Mouse (Mus musculus) left cerebral cortex, adult 8-10 months (tissue): Measurements from ENCODE around the gene Serp1. TPM values are rescaled to one million over a fixed set of nuclear protein-coding genes. Genes with fewer than 3 reads are reported as not detected.

Source experiments
- DNase-seq, 2 experiments: peaks; one replicate each; pipeline ENCODE4 v3.0.0; 2022; ENCODE audit warnings: low spot score in 2 of 2
- total RNA-seq, 4 experiments: library from RNA; stranded (reverse); gene quantifications; 2 replicates each; pipeline ENCODE4 v1.2.4; 2022

Serp1 gene
- total RNA-seq: 10 to 100 TPM; 19.8 to 21.4 (median 20.5) TPM

DNA sequence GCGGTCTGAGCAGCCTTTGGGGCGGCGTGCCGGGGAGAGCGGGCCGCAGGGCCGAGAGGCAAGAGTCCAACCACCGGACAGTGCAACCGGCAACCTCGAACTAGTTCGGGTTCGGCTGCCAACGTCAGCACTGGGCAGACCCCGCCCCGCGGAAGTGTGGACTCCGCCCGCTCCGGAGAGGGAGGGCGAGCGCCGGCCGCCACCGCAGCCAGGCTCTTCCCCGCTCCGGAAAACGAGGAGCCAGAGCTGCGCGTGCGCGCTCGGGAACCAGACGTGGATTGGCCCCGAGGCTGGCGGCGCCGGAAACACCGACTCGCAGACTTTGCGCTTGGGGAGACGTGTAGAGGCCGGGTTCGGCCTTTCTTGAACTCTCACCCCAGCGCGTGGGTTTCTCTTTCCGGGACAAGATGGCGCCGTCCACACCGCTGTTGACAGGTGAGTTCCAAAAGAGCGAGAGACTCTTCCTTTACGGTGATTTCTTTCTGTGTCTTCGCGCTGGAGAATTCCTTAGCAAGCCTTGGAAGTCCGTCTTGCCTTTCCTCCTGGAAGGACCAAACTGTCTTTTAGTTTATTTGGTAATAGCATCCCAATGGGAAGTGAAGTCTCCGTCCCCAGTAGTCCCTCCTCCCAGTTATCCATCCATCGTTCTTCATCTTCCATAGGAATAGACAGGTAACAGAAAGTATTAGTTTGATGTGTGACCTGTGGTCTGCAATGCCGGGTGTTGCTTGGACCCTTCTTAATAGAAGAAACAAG is at the start of gene Serp1, which contains the start of gene Eif2a:
TSS of gene Serp1 (minus strand) at position 241 of the 756 bp plus-strand sequence.
TSS of gene Eif2a (plus strand) at position 170 of the 756 bp plus-strand sequence.
- DNase-seq: peak; percentile 96 to 98

DNA sequence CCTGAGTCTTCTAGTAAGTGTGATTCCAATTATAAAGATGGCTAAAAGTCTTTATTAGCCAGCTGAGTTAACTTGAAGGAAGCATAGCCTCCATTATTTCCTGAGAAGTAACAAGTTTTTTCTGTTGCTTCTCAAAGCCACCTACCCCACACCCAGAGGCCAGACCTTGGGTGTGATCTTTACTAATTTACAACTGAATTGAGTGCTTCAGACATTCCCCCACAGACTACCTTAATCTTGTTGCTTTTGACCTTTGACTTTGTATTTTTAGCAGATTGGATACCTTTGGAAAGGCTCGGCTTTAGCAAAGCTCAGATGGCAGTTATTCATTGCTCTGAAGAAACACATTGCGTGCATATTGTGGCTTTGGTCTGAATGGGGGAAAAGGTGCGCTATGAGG is 45.1 kb upstream of the Serp1 start:
- no peak for DNase-seq

DNA sequence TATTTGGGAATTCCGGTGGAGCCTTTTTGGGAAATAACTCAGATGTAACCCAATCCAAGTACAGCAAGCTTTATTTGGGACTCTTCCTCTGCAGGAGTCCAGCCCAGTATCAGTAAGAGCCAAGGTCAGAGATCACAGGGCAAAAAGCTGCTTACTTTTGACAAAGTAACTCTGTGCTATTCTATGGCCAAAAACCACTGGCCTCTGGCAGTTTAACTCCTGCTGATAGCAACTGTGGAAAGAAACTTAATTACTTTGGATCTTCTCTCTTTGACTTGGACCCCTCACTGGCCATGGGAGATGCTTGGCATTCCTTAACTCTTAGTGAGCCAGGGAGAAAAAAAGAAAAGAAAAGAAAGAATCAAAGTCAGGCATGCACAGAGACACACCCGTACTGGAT is 35.7 kb upstream of the Serp1 start:
- no peak for DNase-seq

DNA sequence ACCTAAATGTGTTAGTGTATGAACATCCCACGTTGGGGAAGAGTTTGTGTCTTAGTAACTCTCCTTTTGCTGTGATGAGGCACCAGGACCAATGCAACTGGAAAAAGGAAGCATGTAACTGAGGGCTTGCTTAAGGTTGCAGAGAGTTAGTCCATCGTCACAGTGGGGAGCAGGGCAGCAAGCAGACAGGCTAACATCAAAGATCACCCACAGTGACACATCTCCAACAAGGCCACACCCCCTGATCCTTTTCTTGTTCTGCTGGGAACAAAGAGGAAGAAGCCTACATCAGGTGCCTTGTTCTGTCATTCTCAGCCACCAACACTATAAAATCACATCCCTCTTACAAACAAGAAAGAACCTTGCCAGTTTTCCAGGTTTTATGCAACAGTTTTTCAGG is 34.2 kb upstream of the Serp1 start:
- DNase-seq: no peak

DNA sequence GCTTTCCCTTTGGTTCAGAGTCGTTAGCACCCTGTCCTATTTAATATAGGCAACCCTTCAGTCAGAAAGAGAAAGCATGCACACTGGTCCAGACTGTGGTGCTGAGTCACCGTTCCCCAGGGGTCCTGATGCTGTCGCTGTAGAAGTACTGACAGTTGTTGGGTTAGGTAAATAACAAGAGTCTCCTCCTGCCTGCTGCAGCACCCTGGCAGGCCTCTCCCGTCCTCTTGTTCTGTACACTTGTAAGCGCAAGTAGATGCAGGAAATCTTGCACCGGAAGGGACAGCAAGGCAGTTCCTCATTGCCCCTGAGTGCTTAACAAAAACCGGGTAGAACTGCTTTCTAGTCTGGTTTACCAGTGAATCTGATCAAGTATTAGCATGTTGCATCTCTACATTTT is 31.0 kb upstream of the Serp1 start:
- no peak for DNase-seq

DNA sequence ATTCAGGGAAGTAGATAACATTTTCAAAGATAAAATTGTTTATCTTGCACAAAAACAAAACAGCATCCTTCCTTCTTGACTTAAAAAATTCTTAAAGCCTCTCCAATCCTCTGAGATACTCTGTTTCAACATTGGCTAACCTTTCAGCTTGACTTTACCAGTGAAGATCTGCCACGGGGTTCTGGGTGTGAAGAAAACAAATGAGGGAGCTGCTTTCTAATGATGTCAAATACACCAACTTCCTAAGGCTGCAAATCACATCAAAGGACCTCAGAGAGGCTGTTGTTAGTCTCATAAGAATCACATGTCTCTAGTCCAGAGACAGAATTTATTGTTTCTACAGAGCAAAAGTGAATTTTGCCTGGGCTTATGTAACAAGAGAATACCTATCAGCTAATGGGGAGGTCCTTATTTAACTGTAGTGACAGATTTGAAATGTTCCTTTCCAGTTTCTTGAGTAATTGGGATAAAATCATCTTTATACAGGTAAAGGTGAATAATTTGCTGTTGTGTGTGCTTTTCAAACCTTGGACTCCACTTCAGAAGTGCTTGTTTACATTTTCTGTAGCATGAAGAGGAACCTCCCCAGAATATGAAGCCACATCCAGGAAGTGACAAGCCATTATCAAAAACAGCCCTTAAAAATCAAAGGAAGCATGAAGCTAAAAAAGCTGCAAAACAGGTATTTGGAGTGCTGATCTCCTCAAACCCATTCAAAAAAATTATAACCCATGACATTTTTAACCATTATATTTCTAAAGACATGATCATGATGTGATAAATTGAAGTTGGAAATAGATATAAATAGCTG is 26.5 kb upstream of the Serp1 start:
- no peak for DNase-seq

DNA sequence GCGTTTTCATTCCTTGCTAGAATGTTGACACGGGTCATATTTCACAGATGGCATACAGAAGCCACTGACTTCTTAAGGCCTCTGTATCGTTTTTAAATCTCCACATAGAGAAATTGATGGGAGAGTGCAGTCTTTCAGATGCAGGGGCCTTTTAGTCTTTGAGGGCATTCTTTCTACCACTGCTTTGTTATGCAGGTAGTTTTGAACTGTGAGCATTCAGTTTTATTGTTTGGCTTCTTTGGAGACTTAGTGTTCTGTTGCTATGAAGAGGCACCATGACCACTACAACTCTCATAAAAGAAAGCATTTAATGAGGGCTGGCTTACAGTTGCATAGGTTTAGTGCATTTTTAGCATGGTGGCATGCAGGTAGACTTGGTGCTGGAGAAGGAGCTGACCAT is 10.9 kb upstream of the Serp1 start:
- DNase-seq: no peak

DNA sequence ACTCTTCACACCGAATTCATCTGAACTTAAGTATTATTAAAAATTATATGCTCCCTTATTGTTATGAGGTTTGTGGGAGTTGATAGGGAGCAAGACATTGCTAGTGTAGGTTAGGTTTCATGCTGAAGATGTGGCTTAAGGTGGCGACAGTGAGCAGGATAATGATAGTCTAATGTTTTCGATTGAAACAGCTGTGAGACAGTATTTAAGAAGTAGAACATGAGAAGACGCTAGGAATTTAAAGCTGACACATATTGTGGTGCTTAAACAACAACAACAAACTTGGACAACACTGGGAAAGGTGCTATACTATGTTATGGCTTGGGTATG is 681 bp upstream of the Serp1 start:
- no peak for DNase-seq

DNA sequence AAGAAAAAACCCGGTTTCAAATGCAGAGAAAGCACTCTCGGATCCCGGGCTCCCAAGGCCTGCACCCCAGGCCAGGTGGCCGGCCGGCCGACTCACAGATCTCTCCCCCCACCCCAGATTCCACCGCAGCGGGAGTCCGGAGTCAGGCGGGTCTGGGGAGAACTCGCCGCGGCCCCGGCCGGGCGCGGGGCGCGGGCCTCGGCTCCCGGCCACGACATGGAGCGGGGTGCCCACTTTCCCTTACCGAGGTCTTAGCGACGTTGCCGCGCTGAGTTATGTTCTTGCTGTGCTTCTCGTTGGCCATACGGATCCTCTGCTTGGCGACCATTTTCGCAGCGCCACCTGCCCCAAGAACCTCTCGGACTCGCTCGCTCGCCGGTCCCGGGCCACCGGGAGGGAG is 526 bp downstream of the Serp1 start:
- DNase-seq: peak in 1 of 2 experiments; percentile 9

DNA sequence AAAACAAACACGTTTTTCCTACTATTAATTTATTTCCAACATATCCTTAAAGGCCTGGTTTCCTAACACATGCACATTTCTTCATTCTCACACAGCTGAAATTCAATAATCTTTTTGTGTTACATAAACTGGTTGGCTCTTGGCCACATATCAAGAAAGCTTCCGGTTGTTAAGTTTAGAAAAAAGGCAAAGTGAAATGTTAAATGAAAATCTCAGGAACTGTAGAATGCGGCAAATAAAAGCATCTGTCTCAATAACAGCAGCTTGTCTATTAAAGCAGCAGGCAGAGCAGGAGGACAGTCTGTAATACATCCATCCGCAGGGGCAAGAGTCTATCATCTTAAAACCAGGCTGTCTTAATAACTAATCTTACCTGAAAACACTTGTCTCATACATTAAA is 1.4 kb downstream of the Serp1 start:
- no peak for DNase-seq

DNA sequence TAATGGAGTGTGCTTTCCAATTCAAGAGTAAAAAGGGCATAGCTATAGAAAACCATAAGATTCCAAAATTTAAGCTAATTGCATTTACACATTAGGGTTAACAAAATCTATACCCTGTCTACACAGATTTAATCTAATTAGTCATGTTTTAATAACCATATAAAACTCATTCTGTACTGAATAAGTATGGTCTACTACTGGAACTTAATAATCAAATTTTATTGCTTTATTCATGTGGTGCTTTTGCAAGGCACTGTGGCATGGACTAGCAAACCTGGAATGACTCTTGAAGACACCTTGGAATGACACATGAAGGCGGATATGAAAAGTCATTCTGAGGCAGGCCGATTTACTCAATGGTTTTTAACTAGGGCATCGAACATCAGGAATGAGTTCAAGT is 2.3 kb downstream of the Serp1 start:
- DNase-seq: no peak

DNA sequence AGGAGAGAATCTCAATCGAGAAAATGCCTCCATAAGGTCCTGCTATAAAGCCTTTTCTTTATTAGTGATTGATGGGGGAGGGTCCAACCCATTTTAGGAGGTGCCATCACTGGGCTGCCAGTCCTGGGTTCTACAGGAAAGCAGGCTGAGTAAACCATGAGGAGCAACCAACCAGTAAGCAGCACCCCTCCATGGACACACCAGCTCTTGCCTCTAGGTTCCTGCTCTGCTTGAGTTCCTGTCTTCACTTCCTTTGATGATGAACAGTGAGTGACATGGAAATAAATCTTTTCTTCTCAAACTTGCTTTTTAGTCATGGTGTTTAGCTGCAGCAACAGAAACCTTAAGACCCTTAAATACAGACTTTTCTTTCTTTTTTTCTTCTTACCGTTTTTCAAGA is 4.3 kb downstream of the Serp1 start:
- no peak for DNase-seq

DNA sequence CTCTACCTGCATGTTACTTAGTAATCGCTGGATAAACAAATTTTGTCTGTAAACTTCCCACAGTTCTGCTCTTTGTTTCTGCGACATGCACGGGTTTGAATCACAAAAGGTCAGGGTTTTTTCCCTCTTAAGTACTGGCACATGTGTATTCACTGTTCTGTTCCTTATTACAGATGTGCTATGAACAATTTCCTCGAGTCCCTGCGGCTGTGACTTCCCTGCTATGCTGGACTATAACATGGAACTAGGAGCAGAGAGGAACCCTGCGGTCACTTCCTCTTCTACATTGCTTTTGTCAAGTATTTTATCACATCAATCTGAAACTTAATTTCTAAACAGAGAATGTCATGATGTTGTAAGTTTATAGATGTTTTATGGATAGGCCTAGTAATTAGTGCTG is 5.4 kb downstream of the Serp1 start:
- no peak for DNase-seq

DNA sequence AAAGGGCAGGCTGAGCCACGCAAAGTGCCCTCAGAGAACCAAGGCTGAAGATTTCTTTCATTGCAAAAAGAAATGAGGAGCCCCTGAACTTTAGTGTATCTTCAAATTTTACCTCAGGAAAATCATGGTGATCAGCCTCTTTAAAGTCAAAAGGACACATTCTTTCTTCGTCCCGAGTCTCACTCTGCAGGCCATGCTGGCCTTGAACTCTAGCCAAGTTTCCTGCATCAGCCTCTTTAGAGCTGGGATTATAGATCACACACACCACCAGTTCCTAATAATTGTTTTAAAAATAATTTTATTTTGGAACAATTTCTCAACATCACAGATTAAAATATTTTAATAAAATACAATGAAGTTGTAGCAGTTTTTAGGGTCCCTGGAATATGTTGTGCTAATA is 6.2 kb downstream of the Serp1 start:
- no peak for DNase-seq

DNA sequence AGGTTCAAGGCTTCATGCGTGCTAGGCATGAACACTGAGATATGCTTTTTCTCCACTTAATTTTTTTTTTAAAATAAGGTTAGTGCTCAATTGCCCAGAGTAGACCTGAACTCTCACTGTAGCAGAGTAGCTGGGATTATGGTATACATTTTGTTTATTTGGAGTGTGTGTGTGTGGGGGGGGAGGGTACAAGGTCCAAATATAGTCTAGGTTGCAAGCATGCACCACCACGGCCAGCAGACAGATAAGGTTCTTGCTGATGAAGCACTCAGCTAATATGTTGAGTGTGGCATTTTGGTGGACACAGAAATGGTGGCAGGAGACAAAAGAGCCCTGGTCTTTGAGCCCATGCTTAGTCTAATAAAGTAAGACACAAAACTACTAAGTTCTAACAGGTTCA is 6.7 kb downstream of the Serp1 start:
- DNase-seq: no peak

DNA sequence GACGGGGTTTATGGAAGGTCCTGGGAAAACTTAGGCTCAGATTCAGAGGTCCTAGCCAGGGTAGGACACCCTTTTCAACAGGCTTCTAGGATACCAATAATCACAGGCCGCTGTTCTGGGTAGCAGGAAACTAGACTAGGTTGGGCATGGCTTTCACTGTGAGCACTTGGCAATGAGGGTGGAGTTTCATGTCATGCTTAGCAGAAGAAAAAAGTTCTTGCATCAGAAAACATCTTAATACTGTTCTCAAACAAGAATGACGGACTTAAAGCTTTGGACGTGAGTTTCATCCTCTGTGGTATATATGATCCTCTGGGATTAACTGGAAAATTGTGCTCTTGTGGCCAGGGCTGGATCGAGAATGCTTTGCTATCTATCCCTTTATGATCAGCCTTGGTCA is 7.9 kb downstream of the Serp1 start:
- DNase-seq: no peak

DNA sequence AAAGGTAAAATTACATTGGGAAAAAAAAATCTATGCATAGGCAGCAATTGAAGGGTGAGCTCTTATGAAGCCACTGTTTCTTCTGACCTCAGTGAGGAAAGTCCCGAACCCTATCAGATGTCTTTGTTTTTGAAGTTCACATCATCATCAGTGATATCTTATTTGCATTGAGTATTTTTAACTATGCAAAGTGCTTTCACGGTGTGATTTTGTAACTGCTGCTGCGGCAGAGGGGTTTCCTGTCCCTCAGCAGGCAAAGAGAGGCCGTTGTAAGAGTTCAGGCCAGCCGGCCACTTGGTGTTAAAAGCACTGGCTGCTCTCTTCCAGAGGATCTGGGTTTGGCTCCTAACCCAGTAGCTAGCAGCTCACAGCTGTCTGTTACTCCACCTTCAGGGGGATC is 8.4 kb downstream of the Serp1 start:
- DNase-seq: no peak

DNA sequence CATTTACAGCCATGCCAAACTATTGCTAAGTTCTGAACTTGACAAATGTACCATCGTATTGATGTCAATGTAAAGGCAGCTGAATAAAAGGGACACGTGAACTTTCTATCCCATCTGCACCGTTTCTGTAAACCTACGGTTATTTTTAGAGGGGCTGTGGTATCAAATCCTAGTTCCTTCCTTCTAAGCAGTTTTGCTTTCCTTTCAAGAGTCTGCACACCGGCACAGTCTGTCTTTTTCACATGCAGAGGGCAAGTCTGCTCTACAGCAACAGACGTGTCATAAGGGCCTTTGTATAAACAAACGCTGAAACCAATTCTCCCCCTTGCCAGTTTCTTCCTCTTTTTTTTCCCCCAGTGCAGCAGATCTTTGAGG is 9.1 kb downstream of the Serp1 start:
- no peak for DNase-seq

DNA sequence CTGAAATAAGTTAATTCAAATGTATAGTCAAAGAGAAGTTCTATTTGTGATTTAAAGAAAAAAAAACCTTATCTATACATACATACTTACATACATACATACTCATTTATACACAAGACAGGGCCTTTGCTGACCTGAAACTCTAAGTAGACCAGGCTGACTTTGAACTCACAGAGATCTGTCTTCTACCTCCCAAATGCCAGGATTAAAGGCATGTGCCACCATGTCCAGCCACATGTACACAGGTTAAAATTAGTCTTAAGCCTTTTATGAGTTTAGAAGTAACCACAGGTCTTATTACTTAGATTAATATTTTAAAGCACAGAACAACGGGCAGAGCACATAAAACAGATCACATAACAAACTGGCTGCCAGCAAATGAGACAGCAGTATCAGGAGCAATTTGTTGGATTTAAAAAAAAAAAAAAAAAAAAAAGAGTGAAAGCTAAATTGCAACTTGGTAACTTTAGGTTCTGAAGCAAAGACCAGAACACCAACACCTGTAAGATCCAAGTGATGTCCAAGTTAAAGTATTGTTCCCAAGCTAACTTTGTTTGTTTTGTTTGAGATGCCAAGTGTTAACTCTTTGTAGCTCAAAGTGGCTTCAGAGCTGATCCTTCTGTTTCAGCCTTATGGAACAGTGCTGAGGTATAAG is 9.6 kb downstream of the Serp1 start:
- DNase-seq: no peak

DNA sequence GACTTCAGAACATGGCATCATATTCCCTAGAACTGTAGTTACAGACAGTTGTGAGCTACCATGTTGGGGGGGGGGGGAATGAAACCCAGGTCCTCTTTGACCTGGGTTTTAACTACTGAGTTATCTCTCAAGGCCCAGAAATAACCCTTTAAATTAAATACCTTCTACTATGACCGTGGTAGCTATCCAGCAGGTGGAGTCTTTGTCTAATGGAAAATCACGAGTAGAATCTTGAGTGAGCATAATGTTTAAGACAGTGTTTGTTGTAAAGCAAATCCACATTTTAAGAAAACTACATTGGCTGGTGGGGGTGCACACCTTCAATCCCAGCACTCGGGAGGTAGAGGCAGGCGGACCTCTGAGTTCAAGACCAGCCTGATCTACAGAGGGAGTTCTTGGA is 12.2 kb downstream of the Serp1 start:
- no peak for DNase-seq

DNA sequence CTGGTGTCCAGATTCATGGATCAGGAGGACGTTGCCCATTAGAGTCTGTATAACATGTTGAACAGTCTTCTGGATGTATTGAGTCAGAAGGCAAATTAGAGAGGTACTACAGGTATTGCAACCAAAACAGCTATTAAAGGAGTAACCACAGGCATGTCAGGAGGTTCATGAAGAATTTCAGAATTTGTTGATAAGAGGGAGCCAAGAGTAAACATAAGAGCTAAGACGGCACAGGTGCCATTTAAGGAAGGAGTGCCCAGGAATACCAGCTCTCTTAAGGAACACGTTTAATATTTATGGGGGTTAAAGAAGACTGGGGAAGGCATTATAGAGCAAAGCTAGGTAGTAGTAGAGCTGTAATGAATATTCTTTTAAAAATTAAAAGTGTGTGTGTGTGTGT is 13.0 kb downstream of the Serp1 start:
- DNase-seq: no peak

DNA sequence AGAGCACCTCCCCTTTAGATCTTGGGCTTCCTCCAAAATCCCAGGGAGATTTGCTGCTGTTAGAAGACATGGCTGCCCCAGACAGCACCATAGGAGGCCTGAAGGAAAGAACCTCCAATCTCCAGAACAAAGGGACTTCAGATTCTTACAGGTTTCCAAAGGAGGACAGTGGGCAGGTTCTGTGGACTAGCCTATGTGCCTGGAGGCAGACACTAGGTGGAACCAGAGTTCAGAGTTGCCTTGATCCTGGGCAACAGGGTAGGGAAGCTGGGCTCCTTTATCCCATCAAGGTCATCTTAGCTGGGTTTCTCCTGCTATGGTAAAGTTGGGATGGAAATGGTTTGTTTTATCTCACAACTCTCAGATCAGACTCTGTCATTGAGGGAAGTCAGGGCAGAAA is 14.1 kb downstream of the Serp1 start:
- no peak for DNase-seq
